Mouse (Mus musculus): Measurements from ENCODE around the gene Olr1.
A peak's percentile ranks its signal among the peaks of the same experiment; 100 is the strongest.

Olr1 gene

DNA sequence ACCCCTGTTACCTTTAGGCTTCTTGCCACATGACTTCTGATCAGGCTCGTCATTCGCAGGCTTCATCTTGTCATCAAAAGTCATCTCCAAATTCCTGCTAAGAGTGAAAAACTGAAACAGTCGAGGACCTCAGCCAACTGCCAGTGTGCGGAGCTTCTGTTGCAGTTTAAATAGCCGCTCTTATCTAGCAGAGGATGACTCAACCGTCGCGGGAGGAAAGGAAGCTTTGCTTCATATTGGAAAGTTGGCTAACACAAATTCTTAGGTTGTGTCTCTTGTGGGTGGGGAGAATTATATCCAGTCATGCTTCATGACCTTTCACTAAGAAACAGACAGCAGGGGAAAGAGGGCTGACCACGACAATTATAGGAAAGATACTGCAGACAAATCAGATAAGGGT, at the start of gene Olr1:
Gene Olr1, minus strand, starts transcription at position 142 of the 400 bp plus-strand sequence.
- no peak for DNase-seq (ENCODE audit: low spot score)

DNA sequence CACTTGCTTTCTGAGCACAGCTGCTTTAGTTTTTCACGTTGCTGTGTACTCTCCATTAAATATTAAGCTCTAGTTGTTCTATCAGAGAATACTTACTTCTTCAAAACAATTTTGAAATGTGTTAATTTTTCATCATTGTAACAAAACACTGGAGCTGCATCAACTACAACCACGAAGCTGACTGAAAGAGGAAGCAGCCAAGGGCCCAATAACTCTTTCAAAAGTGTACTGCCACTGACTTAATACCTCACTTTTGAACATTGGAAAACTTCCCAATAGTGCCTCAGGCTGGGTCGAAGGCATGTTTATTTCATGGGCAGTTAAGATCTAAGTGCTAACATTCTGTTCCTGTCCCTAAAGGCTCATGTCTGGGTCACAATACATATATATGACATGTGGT, 41.0 kb upstream of the Olr1 start:
- no peak for DNase-seq (ENCODE audit: low spot score)

- no peak for DNase-seq (ENCODE audit: low spot score)
These were observed 40.3 kb upstream of the Olr1 start for GRCm38 (mm10) chr6:129547277-129547676.

GRCm38 (mm10) chr6:129543709-129544606, 37.0 kb upstream of the Olr1 start:
- DNase-seq (ENCODE audit: low spot score), result no peak

GRCm38 (mm10) chr6:129542540-129542939, 35.6 kb upstream of the Olr1 start:
- DNase-seq (ENCODE audit: low spot score), result no peak

- no peak for DNase-seq (ENCODE audit: low spot score)
These were observed 35.0 kb upstream of the Olr1 start for GRCm38 (mm10) chr6:129541931-129542330.

DNA sequence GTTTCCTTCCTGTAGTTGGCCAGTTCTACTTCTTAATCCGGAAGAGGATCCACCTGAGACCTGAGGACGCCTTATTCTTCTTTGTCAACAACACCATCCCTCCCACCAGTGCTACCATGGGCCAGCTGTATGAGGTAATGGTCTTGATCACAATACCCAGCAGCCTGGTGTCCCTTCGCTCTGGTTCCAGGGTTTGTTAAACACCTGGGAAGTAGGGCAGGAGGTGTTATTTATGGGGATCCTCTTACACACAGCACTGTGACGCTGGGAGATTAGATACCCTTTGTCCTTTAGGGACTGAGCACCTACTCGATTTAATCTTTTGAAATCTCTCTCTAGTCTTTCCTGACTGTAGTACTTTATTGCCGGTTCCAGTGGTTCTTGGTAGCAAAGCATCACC, 31.6 kb upstream of the Olr1 start:
- no peak for DNase-seq (ENCODE audit: low spot score)

DNA sequence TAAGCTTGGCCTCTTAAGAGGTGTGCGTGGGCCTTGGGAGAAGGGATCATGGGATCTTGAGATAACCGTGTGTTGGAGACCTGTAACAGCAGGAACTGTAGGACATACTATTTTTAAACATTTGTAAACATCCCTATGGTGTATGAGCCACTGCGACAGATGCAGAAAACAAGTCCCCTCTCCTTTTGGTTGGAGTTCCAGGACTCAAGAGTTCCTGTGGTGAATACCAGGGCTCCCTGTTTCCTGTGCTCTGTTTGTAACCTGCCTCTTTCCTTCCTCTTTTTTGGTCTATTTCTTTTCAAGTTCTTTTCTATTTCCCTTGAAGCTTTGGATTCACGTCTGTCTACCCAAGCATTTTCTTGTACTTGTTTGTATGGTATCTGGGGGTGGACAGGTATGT, 28.8 kb upstream of the Olr1 start:
- no peak for DNase-seq (ENCODE audit: low spot score)

DNA sequence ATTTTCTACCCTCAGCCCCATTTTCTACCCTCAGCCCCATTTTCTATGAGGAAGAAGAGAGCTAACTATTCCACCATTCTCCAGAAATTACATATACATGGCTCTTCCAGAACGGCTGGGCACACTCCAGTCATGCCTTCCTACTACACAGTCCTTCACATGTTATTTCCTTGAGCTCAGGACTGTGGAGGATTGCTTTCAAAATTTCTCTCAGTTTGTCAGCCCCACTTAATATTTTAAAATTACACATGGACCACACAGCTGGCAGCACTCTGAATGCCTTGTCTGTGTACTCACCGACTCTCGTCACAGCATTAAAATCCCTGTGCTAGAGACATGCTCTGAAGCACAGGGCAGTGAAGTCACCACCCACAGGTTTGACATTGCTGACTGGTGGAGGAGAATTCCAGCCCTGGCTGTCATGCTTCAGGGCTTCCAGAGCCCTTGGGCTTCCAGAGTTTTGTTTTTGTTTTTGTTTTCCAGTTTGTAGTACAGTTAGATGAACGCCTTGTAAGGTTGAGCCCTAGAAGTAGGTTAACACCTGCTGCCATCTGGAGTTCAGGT, 27.7 kb upstream of the Olr1 start:
- DNase-seq (ENCODE audit: low spot score), result no peak

- DNase-seq (ENCODE audit: low spot score), result no peak
These were observed 27.1 kb upstream of the Olr1 start for GRCm38 (mm10) chr6:129534057-129534456.

DNA sequence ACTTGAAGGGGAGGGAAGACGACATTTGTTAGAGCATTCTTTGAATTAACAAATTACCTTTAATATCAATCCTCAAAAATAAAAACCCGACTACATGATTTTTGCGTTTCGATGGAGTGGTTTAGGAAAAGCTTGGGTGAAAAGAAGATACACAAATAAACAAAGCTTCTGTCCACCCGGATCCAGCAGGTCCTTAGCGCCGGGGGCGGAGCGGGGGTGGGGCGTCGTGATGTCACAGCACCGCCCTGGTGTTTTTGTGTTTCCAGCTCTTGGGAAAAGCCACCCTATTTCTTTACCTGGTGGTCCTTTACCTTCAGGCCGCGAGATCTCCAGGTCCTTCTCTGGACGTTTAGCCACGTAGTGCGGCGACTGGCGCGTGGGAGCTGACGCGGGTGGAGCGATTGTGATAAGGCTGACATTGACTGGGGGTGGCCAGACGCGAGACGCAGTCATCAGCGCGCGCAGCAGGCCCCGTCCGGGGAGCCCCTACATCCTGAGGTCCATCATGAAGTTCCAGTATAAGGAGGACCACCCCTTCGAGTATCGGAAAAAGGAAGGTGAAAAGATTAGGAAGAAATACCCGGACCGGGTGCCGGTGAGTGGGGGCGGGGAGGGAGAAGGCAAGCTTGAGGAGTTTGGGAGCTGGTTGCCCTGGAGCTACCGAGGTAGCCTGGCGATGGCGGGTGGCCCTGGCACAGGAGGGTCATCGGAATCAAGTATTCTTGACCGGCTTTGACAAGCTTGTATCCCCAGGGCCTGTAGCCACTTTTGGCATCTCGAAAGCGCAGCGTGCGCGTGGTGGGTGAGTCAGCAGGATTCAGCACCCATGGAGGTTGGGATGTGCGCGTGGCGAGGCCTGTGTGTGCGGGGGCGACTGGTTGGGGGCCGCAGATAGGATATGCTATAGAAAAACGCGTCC, 26.2 kb upstream of the Olr1 start, which contains the start of gene Gabarapl1:
Gene Gabarapl1, plus strand, starts transcription at position 219 of the 919 bp plus-strand sequence.
- peak; percentile 72 for DNase-seq (ENCODE audit: low spot score)

- peak; percentile 15 for DNase-seq (ENCODE audit: low spot score)
These were observed 25.6 kb upstream of the Olr1 start for GRCm38 (mm10) chr6:129532556-129532941.

DNA sequence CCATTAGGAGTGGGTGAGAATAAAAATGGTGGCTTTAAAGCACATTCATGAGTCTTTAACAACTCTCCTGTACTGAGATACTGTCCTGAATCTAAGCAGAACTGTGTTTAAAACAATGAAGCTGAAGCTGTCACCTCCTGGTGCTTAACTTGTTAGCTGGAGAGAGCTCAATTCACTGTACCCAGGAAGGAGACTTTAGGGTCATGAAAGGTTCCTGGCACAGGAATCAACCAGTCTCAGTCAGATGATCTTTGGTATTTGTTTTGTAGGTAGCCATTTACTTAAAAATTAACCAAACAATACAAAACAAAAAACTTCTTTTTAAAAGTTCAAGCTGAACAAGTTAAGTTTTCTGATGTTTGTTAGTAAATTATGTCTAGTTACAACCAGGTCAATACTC, 23.3 kb upstream of the Olr1 start:
- DNase-seq (ENCODE audit: low spot score), result no peak

- DNase-seq (ENCODE audit: low spot score), result no peak
These were observed 22.6 kb upstream of the Olr1 start for GRCm38 (mm10) chr6:129529605-129530004.

DNA sequence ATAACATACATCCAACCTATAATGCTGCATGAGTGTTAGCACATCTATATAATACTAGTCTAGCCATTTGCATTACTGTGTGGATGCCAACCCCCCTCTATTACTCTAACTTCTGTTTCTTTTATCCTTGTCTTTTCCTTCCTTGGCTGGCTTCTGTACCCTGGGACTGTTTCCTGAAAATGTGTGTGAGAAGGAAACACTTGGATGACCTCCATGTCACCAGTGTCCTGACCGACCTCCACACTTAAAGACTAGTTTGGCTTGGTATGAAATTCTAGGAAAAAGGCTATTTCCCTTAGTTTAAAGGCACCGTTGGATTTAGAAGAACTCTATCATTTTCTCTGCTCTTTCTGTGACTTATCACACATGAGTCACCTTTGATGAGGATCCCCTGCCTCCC, 20.5 kb upstream of the Olr1 start:
- DNase-seq (ENCODE audit: low spot score), result no peak

- DNase-seq (ENCODE audit: low spot score), result no peak
These were observed 19.1 kb upstream of the Olr1 start for GRCm38 (mm10) chr6:129526069-129526468.

GRCm38 (mm10) chr6:129517752-129518408, 10.9 kb upstream of the Olr1 start:
- DNase-seq (ENCODE audit: low spot score), result no peak

DNA sequence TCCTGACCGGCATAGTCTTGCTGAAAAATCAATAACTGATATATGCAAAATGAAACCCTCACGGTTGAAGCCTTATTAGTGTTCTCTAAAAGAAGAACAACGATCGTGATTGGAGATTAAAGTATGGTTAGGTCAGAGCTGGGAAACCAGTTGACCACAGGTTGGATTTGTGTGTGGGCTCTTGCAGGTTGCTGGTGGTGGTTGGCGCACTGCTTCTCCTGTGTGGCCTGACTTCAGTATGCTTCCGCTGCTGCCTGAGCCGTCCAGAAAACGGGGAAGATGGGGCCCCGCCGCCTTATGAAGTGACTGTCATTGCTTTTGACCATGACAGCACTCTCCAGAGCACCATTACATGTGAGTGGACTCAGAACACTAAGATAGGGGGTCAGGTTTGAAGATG, 9.4 kb upstream of the Olr1 start:
- no peak for DNase-seq (ENCODE audit: low spot score)

- DNase-seq (ENCODE audit: low spot score), result no peak
These were observed 8.1 kb upstream of the Olr1 start for GRCm38 (mm10) chr6:129515068-129515467.

- no peak for DNase-seq (ENCODE audit: low spot score)
These were observed 7.4 kb upstream of the Olr1 start for GRCm38 (mm10) chr6:129514376-129514775.

DNA sequence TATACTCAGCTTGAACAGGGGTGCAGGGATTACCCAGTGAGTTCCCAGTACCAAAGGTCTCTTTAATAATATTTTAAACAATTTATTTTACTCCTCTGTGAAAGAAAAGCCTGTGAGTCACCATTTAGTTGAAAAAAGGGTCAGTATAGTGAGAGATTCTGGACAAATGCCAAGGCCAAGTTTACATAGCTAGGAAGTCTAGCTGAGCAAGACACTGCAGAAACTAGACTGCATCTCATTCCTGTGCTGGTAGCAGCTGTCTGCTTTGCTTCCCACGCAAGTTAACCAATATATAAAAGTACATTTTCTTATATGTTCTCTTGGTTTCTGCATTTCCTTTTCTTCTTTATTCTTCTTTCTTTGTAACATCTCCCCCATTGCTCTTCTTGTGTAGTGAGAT, 6.4 kb upstream of the Olr1 start:
- DNase-seq (ENCODE audit: low spot score), result no peak

GRCm38 (mm10) chr6:129512868-129513267, 5.9 kb upstream of the Olr1 start:
- DNase-seq (ENCODE audit: low spot score), result no peak

Measured in spleen, adult 12 weeks (tissue).